Mouse (Mus musculus) G1E-ER4 (cell line): ENCODE measurements at regions not wholly inside any gene's neighbourhood (a gene's known extent, or its start where the extent isn't known, plus 50 kb on each side); places are given as distances from the start of the nearest gene placed in this dataset.

Experiments
- GATA1 ChIP-seq: IDR thresholded peaks from one replicate; pipeline ENCODE4 v1.8.0; 2012; ENCODE audit warnings: low read length, inconsistent platforms

GRCm38 (mm10) chr14:61718392-61719124 is 111.3 kb downstream of the Kcnrg start:
- TF ChIP-seq GATA1, result no peak

GRCm38 (mm10) chr14:61721302-61721701 is 114.0 kb downstream of the Kcnrg start:
- TF ChIP-seq GATA1, result no peak

GRCm38 (mm10) chr14:61724942-61725341 is 117.7 kb downstream of the Kcnrg start:
- TF ChIP-seq GATA1, result no peak

- no peak for TF ChIP-seq GATA1
Observed at GRCm38 (mm10) chr14:61728562-61728961, 121.3 kb downstream of the Kcnrg start.

GRCm38 (mm10) chr14:61735541-61735940 is 128.3 kb downstream of the Kcnrg start:
- no peak for TF ChIP-seq GATA1

- TF ChIP-seq GATA1, result no peak
Observed at GRCm38 (mm10) chr14:61736384-61737322, 129.4 kb downstream of the Kcnrg start.

- TF ChIP-seq GATA1, result no peak
Observed at GRCm38 (mm10) chr14:61737504-61738040, 130.3 kb downstream of the Kcnrg start.

- TF ChIP-seq GATA1, result no peak
Observed at GRCm38 (mm10) chr14:61739453-61739852, 132.2 kb downstream of the Kcnrg start.

- no peak for TF ChIP-seq GATA1
Observed at GRCm38 (mm10) chr14:61743855-61744408, 136.7 kb downstream of the Kcnrg start.

GRCm38 (mm10) chr14:61753421-61753820 is 146.2 kb downstream of the Kcnrg start:
- TF ChIP-seq GATA1, result no peak

GRCm38 (mm10) chr14:61756651-61757050 is 149.4 kb downstream of the Kcnrg start:
- TF ChIP-seq GATA1, result no peak

GRCm38 (mm10) chr14:61757086-61757822 is 150.0 kb downstream of the Kcnrg start:
- no peak for TF ChIP-seq GATA1

- TF ChIP-seq GATA1, result no peak
Observed at GRCm38 (mm10) chr14:61757823-61758175, 150.5 kb downstream of the Kcnrg start.

GRCm38 (mm10) chr14:61758586-61758985 is 151.3 kb downstream of the Kcnrg start:
- no peak for TF ChIP-seq GATA1

GRCm38 (mm10) chr14:61762076-61762475 is 154.8 kb downstream of the Kcnrg start:
- TF ChIP-seq GATA1, result no peak

- TF ChIP-seq GATA1, result no peak
Observed at GRCm38 (mm10) chr14:61769881-61770280, 162.6 kb downstream of the Kcnrg start.
